Mouse (Mus musculus) kidney, postnatal 10 days (tissue): ENCODE data around the gene Iqsec1.

Experiments
- DNase-seq: peaks from one replicate; pipeline ENCODE4 v3.0.0; 2021; ENCODE audit warnings: mixed read lengths

The Iqsec1 gene

GRCm38 (mm10) chr6:90988648-90989317 lies at the start of gene Iqsec1:
TSS of gene Iqsec1 (minus strand) at chr6:90988685.
- peak; percentile 97 for DNase-seq

- no peak for DNase-seq
Measured at GRCm38 (mm10) chr6:91028256-91028655, 39.8 kb upstream of the Iqsec1 start.

GRCm38 (mm10) chr6:91020810-91021209 lies 32.3 kb upstream of the Iqsec1 start:
- peak; percentile 20 for DNase-seq

- DNase-seq, result no peak
Measured at GRCm38 (mm10) chr6:91016600-91017230, 28.2 kb upstream of the Iqsec1 start.

- DNase-seq, result no peak
Measured at GRCm38 (mm10) chr6:91014198-91014958, 25.9 kb upstream of the Iqsec1 start.

- DNase-seq, result no peak
Measured at GRCm38 (mm10) chr6:91012458-91012857, 24.0 kb upstream of the Iqsec1 start.

- no peak for DNase-seq
Measured at GRCm38 (mm10) chr6:91011568-91011967, 23.1 kb upstream of the Iqsec1 start.

GRCm38 (mm10) chr6:91008284-91008830 lies 19.9 kb upstream of the Iqsec1 start:
- no peak for DNase-seq

- no peak for DNase-seq
Measured at GRCm38 (mm10) chr6:91007207-91007606, 18.7 kb upstream of the Iqsec1 start.

- DNase-seq, result no peak
Measured at GRCm38 (mm10) chr6:91004157-91004556, 15.7 kb upstream of the Iqsec1 start.

GRCm38 (mm10) chr6:91003310-91003995 lies 15.0 kb upstream of the Iqsec1 start:
- no peak for DNase-seq

- DNase-seq, result no peak
Measured at GRCm38 (mm10) chr6:91001566-91001965, 13.1 kb upstream of the Iqsec1 start.

- peak; percentile 28 for DNase-seq
Measured at GRCm38 (mm10) chr6:91000819-91001525, 12.5 kb upstream of the Iqsec1 start.

GRCm38 (mm10) chr6:90999176-90999575 lies 10.7 kb upstream of the Iqsec1 start:
- no peak for DNase-seq

GRCm38 (mm10) chr6:90997025-90997424 lies 8.5 kb upstream of the Iqsec1 start:
- DNase-seq, result no peak

GRCm38 (mm10) chr6:90996181-90996580 lies 7.7 kb upstream of the Iqsec1 start:
- DNase-seq, result no peak

- DNase-seq, result no peak
Measured at GRCm38 (mm10) chr6:90988299-90988625, 223 bp downstream of the Iqsec1 start.

- DNase-seq, result peak; percentile 56
Measured at GRCm38 (mm10) chr6:90987561-90988298, 755 bp downstream of the Iqsec1 start.

- no peak for DNase-seq
Measured at GRCm38 (mm10) chr6:90984101-90984500, 4.4 kb downstream of the Iqsec1 start.

GRCm38 (mm10) chr6:90974279-90974678 lies 14.2 kb downstream of the Iqsec1 start:
- DNase-seq, result no peak

- no peak for DNase-seq
Measured at GRCm38 (mm10) chr6:90969341-90969871, 19.1 kb downstream of the Iqsec1 start.
